Mouse (Mus musculus) G1E-ER4 (cell line): Measurements from ENCODE around the gene Slc16a5. TPM values are rescaled to one million over a fixed set of nuclear protein-coding genes. Genes with fewer than 3 reads are reported as not detected.

Experiments used
- GATA1 ChIP-seq: IDR thresholded peaks from one replicate; pipeline ENCODE4 v1.8.0; 2012; ENCODE audit warnings: low read length, inconsistent platforms
- polyA plus RNA-seq: library from polyadenylated mRNA; stranded (reverse); fragments of >175 nt; gene quantifications from 2 replicates; pipeline ENCODE4 v1.2.3, GENCODE M21; 2012

Gene Slc16a5
- polyA plus RNA-seq, 1 experiment: not detected

- no peak for TF ChIP-seq GATA1
Observed at GRCm38 (mm10) chr11:115437571-115438122, 24.6 kb upstream of the Slc16a5 start.

- TF ChIP-seq GATA1: no peak
Observed at GRCm38 (mm10) chr11:115439326-115439725, 22.9 kb upstream of the Slc16a5 start.

GRCm38 (mm10) chr11:115439906-115440595 is 22.2 kb upstream of the Slc16a5 start, which contains the start of gene Trim80:
Gene Trim80, plus strand, starts transcription at chr11:115440545.
- TF ChIP-seq GATA1: no peak

GRCm38 (mm10) chr11:115441417-115441816 is 20.9 kb upstream of the Slc16a5 start:
- TF ChIP-seq GATA1: no peak

- no peak for TF ChIP-seq GATA1
Observed at GRCm38 (mm10) chr11:115446906-115447305, 15.4 kb upstream of the Slc16a5 start.

- TF ChIP-seq GATA1: no peak
Observed at GRCm38 (mm10) chr11:115447321-115447885, 14.9 kb upstream of the Slc16a5 start.

- TF ChIP-seq GATA1: no peak
Observed at GRCm38 (mm10) chr11:115448075-115448474, 14.2 kb upstream of the Slc16a5 start.

GRCm38 (mm10) chr11:115448998-115449397 is 13.3 kb upstream of the Slc16a5 start:
- TF ChIP-seq GATA1: no peak

- TF ChIP-seq GATA1: no peak
Observed at GRCm38 (mm10) chr11:115450176-115450575, 12.1 kb upstream of the Slc16a5 start.

GRCm38 (mm10) chr11:115451781-115452241 is 10.5 kb upstream of the Slc16a5 start:
- no peak for TF ChIP-seq GATA1

- no peak for TF ChIP-seq GATA1
Observed at GRCm38 (mm10) chr11:115452281-115452860, 9.9 kb upstream of the Slc16a5 start.

GRCm38 (mm10) chr11:115453306-115453705 is 9.0 kb upstream of the Slc16a5 start:
- no peak for TF ChIP-seq GATA1

- TF ChIP-seq GATA1: no peak
Observed at GRCm38 (mm10) chr11:115455619-115456018, 6.7 kb upstream of the Slc16a5 start.

- no peak for TF ChIP-seq GATA1
Observed at GRCm38 (mm10) chr11:115456182-115456581, 6.1 kb upstream of the Slc16a5 start.

GRCm38 (mm10) chr11:115457405-115457804 is 4.9 kb upstream of the Slc16a5 start:
- no peak for TF ChIP-seq GATA1

- no peak for TF ChIP-seq GATA1
Observed at GRCm38 (mm10) chr11:115460976-115461375, 1.3 kb upstream of the Slc16a5 start.

GRCm38 (mm10) chr11:115461846-115462242 is 430 bp upstream of the Slc16a5 start:
- no peak for TF ChIP-seq GATA1

- no peak for TF ChIP-seq GATA1
Observed at GRCm38 (mm10) chr11:115463397-115463796, 1.1 kb downstream of the Slc16a5 start.
